Mouse (Mus musculus) forebrain, embryonic 15.5 days (tissue): ENCODE measurements at regions not wholly inside any gene's neighbourhood (a gene's known extent, or its start where the extent isn't known, plus 50 kb on each side); places are given as distances from the start of the nearest gene placed in this dataset.

Experiments
- ATAC-seq: fragments of 200-750 bp; cut with Nextera tagmentation; replicated peaks from 2 replicates; pipeline ENCODE4 v1.8.0; 2017; ENCODE audit warnings: mild to moderate bottlenecking, moderate TSS enrichment, moderate library complexity
- H3K27ac ChIP-seq: fragments of 300-500 bp; sonication (generic); replicated peaks from 2 replicates; pipeline ENCODE4 v1.5.1; 2015; ENCODE audit warnings: mild to moderate bottlenecking, inconsistent platforms
- H3K27me3 ChIP-seq: fragments of 300-500 bp; sonication (generic); 2 replicates; pipeline ENCODE4 v1.6.1; 2015; ENCODE audit warnings: inconsistent platforms
- H3K36me3 ChIP-seq: fragments of 300-500 bp; sonication (generic); 2 replicates; pipeline ENCODE4 v1.6.1; 2015; ENCODE audit warnings: mild to moderate bottlenecking, inconsistent platforms
- H3K4me1 ChIP-seq: fragments of 300-500 bp; sonication (generic); 2 replicates; pipeline ENCODE4 v1.6.1; 2015; ENCODE audit warnings: inconsistent platforms
- H3K4me2 ChIP-seq: fragments of 300-500 bp; sonication (generic); replicated peaks from 2 replicates; pipeline ENCODE4 v1.6.1; 2015; ENCODE audit warnings: mild to moderate bottlenecking, inconsistent platforms
- H3K4me3 ChIP-seq: fragments of 300-500 bp; sonication (generic); 2 replicates; pipeline ENCODE4 v1.5.1; 2015; ENCODE audit warnings: mild to moderate bottlenecking, inconsistent platforms
- H3K9ac ChIP-seq: fragments of 300-500 bp; sonication (generic); replicated peaks from 2 replicates; pipeline ENCODE4 v1.6.1; 2015; ENCODE audit warnings: mild to moderate bottlenecking, inconsistent platforms
- H3K9me3 ChIP-seq: fragments of 300-500 bp; sonication (generic); 2 replicates; pipeline ENCODE4 v1.6.1; 2016; ENCODE audit warnings: inconsistent platforms
- WGBS: fragments of 180-500 bp; shearing (Covaris S2); methylation state at CpG from one replicate; pipeline ENCODE4 v1.1.7; 2015; ENCODE audit warnings: mixed read lengths; 5-methylcytosine and 5-hydroxymethylcytosine counted together

DNA sequence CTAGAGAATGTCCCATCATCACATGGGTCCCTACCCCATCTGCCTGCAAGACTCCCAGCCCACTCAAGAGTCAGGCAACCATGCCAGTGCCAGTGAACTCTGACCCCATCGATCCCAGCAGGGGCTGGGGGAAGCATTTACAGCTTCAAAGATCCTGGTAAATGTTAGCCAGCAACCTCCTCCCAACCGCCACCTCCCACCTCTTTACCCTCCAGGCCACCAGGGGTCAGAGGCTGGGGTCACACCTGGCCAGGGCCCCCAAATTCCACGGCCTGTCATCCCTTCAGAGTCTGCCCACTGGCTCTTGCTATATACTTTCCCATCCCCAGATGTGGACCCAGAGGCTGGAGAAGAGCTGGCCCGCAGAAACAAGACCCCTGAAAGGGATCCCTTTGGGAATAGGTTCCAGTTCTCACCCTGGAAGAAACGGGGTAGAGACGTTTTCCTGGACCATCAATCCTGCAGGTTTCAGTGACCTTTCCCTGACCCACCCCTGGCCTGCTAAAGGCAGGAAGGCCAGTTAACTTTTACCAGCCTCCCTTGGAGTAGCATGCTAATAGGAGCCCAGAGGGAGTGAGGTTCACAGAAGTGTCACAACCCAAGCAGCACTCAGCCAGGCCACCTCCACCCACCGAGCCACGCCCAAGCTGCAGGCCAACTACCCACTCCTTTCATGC, 132.9 kb upstream of the Zfp703 start:
- Histone ChIP-seq H3K4me2 (no peak overlapping the region), H3K36me3 (no peaks in the 10 kb centered on the region), H3K4me3 (no peak overlapping the region), H3K4me1 (no peaks in the 10 kb centered on the region), H3K27ac (no peak overlapping the region), H3K9ac (no peak overlapping the region), H3K9me3 (no peaks in the 10 kb centered on the region), H3K27me3 (no peaks in the 10 kb centered on the region)
- no peak for ATAC-seq
- WGBS: 84% methylated on average over 8 of the region's 8 CpGs

DNA sequence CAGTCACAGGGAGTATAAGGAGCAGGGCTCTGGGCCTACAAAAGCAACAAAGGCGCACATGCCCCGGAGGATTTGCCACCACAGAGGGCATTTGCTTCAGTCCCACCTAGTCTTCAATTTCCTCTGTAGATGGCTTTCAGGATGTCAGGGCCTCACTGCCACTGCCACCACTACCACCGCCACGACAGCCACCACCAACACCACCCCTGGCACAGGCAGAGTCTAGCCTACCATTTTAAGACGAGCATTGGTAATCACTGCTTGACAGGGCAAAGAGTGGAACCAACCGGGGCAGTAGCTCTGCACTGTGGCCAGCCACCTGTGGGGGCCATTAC, 132.3 kb upstream of the Zfp703 start:
- Histone ChIP-seq H3K36me3 (no peaks in the 10 kb centered on the region), H3K4me1 (no peaks in the 10 kb centered on the region), H3K4me3 (no peak overlapping the region), H3K9me3 (no peaks in the 10 kb centered on the region), H3K9ac (no peak overlapping the region), H3K27ac (no peak overlapping the region), H3K27me3 (no peaks in the 10 kb centered on the region), H3K4me2 (no peak overlapping the region)
- WGBS: 93% methylated on average over 6 of the region's 6 CpGs
- ATAC-seq: no peak

DNA sequence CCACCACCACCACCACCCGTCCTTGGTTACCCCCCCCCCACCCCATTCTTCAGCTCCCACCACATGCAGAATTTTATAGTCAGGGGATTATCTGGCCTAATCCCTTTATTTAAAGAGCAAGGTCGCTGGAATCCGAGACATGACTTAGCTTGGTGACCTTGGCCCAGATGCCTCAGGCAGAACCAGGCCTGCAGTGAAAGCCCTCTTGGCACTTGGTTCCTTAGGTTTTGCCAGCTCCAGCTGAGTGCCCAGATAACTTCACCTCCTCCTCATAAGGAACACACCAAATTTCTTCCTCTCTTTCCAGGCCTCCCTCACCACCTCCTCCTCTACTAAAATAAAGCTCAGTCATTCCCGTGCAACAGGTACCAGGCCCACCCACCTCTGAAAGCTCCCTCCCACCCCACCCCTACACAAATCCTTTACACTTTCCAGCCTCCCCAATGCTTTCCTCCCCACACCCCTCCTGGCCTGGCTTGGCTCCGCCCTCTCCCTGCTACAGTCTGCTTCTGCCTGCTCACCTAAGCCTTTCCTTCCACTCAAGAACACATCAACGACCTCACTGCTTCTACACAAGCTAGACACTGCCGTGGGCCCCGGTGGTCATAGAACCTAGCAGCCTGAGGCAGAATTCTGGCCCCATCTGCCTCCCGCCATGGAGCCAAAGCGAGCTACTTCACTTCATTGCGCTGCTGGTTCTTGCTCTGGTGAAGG, 131.5 kb upstream of the Zfp703 start:
- H3K27ac ChIP-seq: no peak overlapping the region
- no peaks in the 10 kb centered on the region for H3K4me1 ChIP-seq
- WGBS: 58% methylated on average over 11 of the region's 11 CpGs

DNA sequence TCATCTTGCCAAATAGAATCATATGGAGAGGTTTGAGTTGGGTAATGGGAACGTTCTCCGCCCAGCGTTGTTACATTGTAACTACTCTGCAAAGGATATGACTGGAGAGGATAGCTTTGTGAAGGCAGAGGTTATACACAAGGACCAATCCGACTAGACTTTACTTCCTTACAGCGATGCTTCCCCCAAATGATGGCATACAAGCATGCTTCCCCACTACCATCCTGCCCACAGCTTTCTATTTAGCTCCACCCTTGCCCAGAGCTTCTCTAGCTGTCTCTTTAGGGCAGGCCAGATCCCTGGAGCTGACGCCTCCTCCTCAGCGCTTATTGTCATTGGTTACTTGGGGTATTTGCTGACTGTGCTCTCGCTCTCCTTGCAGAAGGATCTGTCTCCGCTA, 130.1 kb upstream of the Zfp703 start:
- Histone ChIP-seq H3K9me3 (no peaks in the 10 kb centered on the region), H3K9ac (no peak overlapping the region), H3K27ac (no peak overlapping the region), H3K4me1 (no peaks in the 10 kb centered on the region), H3K27me3 (no peaks in the 10 kb centered on the region), H3K36me3 (no peaks in the 10 kb centered on the region), H3K4me2 (no peak overlapping the region), H3K4me3 (no peak overlapping the region)
- 92% methylated on average over 9 of the region's 9 CpGs for WGBS
- no peak for ATAC-seq

More for the DNA sequence above, 131.5 kb upstream of the Zfp703 start:
- no peak overlapping the region for H3K4me3 ChIP-seq
- no peak for ATAC-seq
- H3K27me3 ChIP-seq: no peaks in the 10 kb centered on the region
- no peak overlapping the region for H3K9ac ChIP-seq
- no peaks in the 10 kb centered on the region for H3K9me3 ChIP-seq
- H3K36me3 ChIP-seq: no peaks in the 10 kb centered on the region
- no peak overlapping the region for H3K4me2 ChIP-seq

DNA sequence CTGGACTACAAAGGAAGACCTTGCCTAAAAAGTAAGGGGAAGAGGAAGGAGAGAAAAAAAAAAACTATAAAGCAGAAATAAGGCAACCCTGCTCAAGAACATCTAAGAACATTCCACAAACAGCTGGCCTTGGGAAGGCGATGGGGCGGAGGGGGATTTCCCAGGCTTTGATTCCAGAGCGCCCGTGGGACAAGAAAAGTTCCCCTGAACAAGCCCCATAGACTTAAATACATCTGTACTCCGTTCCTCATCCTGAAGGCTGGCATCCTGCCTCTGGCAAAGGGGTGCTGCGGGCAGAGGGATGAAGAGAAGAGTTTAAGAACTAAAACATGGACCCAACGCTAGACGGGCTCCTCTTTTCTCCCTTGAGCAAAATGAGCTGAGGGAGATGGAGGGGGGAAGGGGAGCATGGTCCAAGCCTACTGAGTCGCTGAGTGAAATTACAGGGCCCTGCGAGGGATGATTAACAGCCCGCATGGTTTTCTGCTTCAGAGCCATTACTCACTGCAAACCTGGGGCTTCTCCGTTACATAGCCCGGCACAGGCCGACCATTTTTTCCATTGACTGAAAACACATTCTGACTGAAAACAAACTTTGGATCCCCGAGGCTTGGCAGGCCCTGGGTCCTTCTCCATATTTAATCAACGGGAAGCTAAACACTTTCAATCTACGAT, 128.9 kb upstream of the Zfp703 start:
- Histone ChIP-seq H3K27me3 (no peaks in the 10 kb centered on the region), H3K36me3 (no peaks in the 10 kb centered on the region), H3K4me2 (no peak overlapping the region), H3K4me1 (no peaks in the 10 kb centered on the region), H3K9me3 (no peaks in the 10 kb centered on the region), H3K9ac (no peak overlapping the region), H3K27ac (no peak overlapping the region), H3K4me3 (no peak overlapping the region)
- ATAC-seq: no peak
- WGBS: 77% methylated on average over 17 of the region's 17 CpGs

DNA sequence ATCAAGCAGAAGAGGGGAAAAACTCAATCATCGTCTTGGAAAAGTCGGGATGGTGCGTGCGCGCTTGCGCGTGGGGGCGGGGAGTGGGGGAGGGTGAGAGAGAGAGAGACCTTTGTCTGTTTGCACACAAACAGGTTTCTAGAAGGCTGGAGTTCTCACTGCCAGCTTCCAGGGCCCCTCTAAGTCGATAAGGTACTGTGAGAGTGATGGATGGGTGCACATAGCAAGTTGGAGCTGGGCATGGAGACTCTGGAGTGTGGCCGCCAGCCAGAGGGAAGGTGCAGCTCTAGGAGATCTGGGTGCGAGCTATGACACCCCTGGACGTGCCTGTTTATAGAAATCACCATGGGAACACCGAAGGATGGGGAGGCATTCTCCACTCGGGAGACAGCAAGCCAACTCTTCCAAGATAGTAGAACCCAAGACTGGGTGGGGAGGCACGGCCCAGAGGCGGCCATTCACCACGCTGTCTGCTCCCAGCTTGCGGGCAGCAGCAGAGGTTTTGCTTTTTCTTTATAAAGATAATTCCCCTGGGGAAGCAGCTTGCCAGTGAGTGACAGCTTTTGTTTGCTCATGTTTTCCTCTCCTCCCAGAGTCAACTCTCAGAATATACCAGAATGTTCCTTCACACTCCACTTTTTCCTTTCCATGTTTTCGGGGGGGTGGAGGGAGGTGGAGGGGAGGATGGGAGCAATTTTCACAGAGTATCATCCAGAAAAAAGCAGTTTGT, 128.0 kb upstream of the Zfp703 start:
- Histone ChIP-seq H3K27ac (no peak overlapping the region), H3K36me3 (no peaks in the 10 kb centered on the region), H3K4me2 (no peak overlapping the region), H3K4me1 (no peaks in the 10 kb centered on the region), H3K27me3 (no peaks in the 10 kb centered on the region), H3K9ac (no peak overlapping the region), H3K4me3 (no peak overlapping the region), H3K9me3 (no peaks in the 10 kb centered on the region)
- ATAC-seq: no peak
- 75% methylated on average over 19 of the region's 19 CpGs for WGBS

DNA sequence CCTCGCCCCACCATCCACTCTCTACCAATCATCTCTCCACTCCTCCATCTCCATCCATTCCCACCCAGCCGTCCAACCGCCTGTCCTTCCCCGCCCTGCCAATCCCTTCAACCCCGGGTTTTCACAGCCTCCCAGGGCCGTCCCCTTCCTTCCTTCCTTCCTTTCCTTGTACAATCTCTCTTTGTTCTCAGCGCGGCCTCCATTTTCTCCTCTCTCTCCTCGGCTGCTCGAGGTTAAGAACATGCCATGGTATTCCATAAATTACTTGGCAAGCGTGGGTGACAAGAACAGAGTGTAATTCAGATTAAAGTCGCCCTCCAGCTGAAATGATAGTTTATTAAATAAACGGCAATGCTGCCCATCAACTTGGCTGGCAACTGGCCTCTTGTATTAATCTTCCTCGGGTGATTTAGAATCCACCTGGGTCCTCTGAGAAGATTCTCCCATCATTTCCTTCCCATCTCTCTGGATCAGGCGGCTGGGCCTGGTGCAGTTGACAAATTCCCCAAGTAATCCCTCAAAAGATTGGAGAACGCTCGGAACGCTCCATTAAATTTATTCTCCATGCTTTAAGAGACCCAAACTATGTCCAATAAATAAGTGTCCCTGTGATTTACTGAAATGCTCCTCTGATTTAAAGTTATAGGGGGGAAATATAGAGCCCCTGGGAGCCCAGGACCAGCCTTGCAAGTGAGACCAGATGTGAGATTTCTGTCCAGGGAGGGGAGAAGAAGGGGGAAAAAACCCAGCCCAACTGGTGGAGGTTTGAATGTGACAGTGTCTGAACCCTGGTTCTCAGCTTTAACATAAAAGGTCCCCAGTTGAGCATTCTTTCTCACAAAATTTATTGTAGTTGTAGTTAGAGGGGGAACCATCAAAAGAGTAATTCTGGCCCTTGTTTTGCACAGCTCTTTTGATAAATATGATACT, 125.0 kb upstream of the Zfp703 start:
- Histone ChIP-seq H3K27ac (no peak overlapping the region), H3K4me3 (no peak overlapping the region), H3K27me3 (no peaks in the 10 kb centered on the region), H3K36me3 (no peaks in the 10 kb centered on the region), H3K9me3 (no peaks in the 10 kb centered on the region), H3K4me1 (no peaks in the 10 kb centered on the region), H3K9ac (no peak overlapping the region), H3K4me2 (no peak overlapping the region)
- 86% methylated on average over 18 of the region's 18 CpGs for WGBS
- ATAC-seq: no peak

DNA sequence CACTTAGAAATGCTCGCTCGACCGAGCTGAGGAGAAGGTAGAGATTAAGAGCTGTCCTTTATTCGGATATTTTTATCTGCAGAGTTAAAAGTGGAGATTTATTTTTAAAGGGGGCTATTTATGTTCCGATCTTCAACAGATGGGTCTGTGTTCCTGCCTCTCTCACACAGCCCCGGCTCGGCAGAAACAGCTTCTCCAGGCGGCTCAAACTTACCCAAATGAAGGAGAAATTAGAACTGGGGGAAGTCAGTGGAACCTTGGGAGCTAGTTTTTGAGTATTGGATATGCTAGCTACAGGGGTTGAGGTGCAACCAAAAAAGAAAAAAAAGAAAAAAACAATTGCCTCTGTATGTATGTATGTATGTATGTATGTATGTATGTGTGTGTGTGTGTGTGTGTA, 124.2 kb upstream of the Zfp703 start:
- H3K27me3 ChIP-seq: no peaks in the 10 kb centered on the region
- no peak overlapping the region for H3K27ac ChIP-seq
- ATAC-seq: no peak
- H3K4me1 ChIP-seq: no peaks in the 10 kb centered on the region
- H3K9ac ChIP-seq: no peak overlapping the region
- H3K9me3 ChIP-seq: no peaks in the 10 kb centered on the region
- WGBS: 78% methylated on average over 8 of the region's 8 CpGs
- no peak overlapping the region for H3K4me2 ChIP-seq
- no peak overlapping the region for H3K4me3 ChIP-seq
- H3K36me3 ChIP-seq: no peaks in the 10 kb centered on the region

DNA sequence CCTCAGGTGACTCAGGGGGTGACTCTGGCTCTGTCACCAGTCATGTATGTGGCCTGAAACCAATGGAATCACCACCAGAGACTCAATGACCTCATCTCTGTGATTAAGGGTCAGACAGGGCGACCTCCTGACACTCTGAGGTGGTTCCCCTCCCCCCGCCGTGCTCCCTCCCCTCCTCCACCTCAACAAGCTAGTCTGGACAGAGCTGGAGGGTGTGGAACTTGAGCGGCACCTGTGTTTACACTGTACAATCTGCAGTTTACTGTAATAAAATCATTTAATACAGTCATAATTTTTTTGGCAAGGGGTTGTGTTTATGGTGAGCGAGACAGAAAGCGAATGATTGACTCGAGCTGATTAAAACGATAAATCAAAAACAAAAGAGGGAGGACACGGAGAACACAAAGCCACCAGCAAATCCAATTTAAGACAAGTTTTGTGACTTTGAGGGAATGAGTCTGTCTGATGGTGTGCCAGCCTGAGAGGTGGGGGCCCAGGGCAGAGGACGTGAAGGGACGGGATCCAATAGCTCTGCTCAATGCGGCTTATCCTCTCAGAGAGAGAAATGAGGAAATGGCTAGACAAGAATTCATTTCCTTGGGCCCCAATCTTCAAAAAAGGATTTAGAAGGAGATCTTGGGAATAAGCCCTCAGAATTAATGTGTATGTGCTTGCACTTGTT, 122.4 kb upstream of the Zfp703 start:
- no peak overlapping the region for H3K9ac ChIP-seq
- no peak overlapping the region for H3K27ac ChIP-seq
- 72% methylated on average over 12 of the region's 12 CpGs for WGBS
- H3K27me3 ChIP-seq: no peaks in the 10 kb centered on the region
- no peak for ATAC-seq
- H3K4me2 ChIP-seq: no peak overlapping the region
- no peaks in the 10 kb centered on the region for H3K9me3 ChIP-seq
- no peaks in the 10 kb centered on the region for H3K36me3 ChIP-seq
- H3K4me1 ChIP-seq: no peaks in the 10 kb centered on the region
- no peak overlapping the region for H3K4me3 ChIP-seq

DNA sequence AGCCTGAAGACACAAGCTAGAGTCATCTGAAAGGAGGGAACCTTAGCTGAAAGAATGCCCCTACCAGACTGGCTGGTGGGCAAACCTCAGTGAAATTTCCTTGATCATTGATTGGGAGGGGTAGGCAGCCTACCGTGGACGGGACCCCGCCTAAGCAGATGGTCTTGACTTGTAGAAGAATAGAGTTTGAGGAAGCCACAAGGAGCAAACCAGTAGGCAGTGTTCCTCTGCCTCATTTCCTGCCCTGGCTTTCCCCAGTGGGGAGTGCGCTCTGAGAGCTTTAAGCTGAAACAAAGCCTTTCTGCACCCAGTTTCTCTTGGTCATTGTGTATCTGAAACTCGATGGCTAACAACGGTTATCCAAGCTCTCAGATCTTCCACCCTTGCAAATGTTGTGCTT, 121.9 kb upstream of the Zfp703 start:
- H3K27me3 ChIP-seq: no peaks in the 10 kb centered on the region
- no peak for ATAC-seq
- H3K27ac ChIP-seq: no peak overlapping the region
- no peaks in the 10 kb centered on the region for H3K9me3 ChIP-seq
- H3K9ac ChIP-seq: no peak overlapping the region
- WGBS: 86% methylated on average over 6 of the region's 6 CpGs
- no peak overlapping the region for H3K4me2 ChIP-seq
- H3K4me1 ChIP-seq: no peaks in the 10 kb centered on the region
- H3K4me3 ChIP-seq: no peak overlapping the region
- H3K36me3 ChIP-seq: no peaks in the 10 kb centered on the region

DNA sequence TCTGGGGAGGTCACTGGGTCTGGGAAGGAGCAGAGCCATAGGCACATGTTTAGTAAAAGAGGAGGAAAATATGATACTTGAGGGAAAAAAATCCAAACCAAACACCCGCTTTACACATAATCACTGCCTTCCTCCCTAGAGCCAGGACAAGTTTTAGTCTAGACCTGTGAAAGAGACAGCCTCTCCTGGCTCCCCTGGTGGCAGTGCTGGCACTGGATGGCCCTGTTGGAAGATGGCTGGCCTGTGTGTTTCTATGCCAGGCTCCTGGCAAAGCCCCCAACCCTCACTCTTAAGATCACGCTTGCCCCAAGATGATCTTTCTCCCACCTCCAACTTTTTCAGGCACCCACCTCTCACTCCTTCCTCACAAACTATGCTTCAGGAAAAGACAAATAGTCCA, 112.6 kb upstream of the Zfp703 start:
- Histone ChIP-seq H3K4me3 (no peak overlapping the region), H3K4me2 (no peak overlapping the region), H3K9me3 (no peaks in the 10 kb centered on the region), H3K27me3 (no peaks in the 10 kb centered on the region), H3K4me1 (no peaks in the 10 kb centered on the region), H3K36me3 (no peaks in the 10 kb centered on the region), H3K27ac (no peak overlapping the region), H3K9ac (no peak overlapping the region)
- ATAC-seq: no peak
- WGBS: 86% methylated on average over 2 of the region's 2 CpGs
